Mouse (Mus musculus) cerebellum, postnatal 4 days (tissue): ENCODE results near the gene Olfr1438-ps1.
"Not testable (repeated sequence)": the region's sequence is repeated elsewhere in the genome, so short reads cannot be mapped to it uniquely, and the experiment has no call there.

ENCODE experiments used
- DNase-seq, 2 experiments: peaks; one replicate each; pipeline ENCODE4 v3.0.0; 2022; ENCODE audit warnings: low spot score in 2 of 2, mixed read lengths in 1 of 2

The Olfr1438-ps1 gene

GRCm38 (mm10) chr19:12335810-12336209, at the start of gene Olfr1438-ps1:
Olfr1438-ps1 (minus strand) TSS chr19:12335910.
- no peak for DNase-seq

GRCm38 (mm10) chr19:12374465-12375025, 38.8 kb upstream of the Olfr1438-ps1 start:
- no peak for DNase-seq

GRCm38 (mm10) chr19:12373004-12373403, 37.3 kb upstream of the Olfr1438-ps1 start:
- no peak for DNase-seq

- no peak for DNase-seq
Observed at GRCm38 (mm10) chr19:12325001-12325400, 10.7 kb downstream of the Olfr1438-ps1 start, which contains the start of gene Olfr1437. Olfr1437 (minus strand) TSS chr19:12325101.

- DNase-seq, result not testable (repeated sequence)
Observed at GRCm38 (mm10) chr19:12299030-12299429, 36.7 kb downstream of the Olfr1438-ps1 start, which contains the start of gene Olfr1436. Olfr1436 (minus strand) TSS chr19:12299130.

- DNase-seq, result no peak
Observed at GRCm38 (mm10) chr19:12292979-12293378, 42.7 kb downstream of the Olfr1438-ps1 start.

- no peak for DNase-seq
Observed at GRCm38 (mm10) chr19:12279554-12279953, 56.2 kb downstream of the Olfr1438-ps1 start, which contains the start of gene Olfr1434. Olfr1434 (plus strand) TSS chr19:12279854.
